Mouse (Mus musculus): ENCODE data around the gene Usp21.

DNA sequence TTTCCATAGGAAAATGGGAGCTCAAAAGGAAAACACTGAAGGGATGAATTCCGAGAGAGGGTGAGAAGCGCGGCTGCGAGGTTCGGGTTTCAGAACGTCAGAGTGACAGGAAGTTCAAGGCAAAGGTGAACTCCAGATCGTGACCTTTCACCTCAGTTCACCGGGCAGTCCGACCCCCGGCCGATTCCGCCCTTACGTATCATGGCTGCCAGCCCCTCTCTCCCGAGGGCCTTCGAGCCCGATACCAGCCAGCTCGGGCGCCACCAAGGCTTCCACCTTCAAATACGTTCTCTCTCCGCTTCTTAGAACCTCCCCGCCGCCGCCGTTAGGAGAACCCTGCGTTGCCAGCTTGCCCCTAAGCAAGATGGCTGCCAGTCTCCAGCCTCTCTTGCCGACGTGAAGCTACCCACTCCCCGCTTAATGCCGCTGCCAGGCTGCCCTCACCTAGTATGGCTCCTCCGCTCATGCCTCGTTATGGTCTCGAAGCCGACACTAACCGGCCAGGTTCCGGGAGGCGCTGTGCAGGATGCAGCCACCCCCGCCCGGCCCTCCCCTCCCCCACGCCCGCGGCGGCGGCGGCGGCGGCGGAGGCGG, 41.1 kb upstream of the Usp21 start, which contains the start of gene Dedd:
- TF ChIP-seq CTCF (IDR thresholded peaks at IDR 0.05; ENCODE audit: borderline replicate concordance, extremely low read depth, insufficient read depth, insufficient read length) (no peak), POLR2A (IDR thresholded peaks at IDR 0.05; ENCODE audit: borderline replicate concordance, extremely low read depth, insufficient read depth, insufficient read length, poor library complexity, severe bottlenecking) (peak; percentile 21; the same call in 1 of the 2 replicates)
